Mouse (Mus musculus) CH12.LX (cell line): ENCODE results near the gene Myo1h. TPM values are rescaled to one million over a fixed set of nuclear protein-coding genes. Genes with fewer than 3 reads are reported as not detected.

ENCODE experiments used
- DNase-seq: peaks from one replicate; pipeline ENCODE4 v3.0.0-alpha.2; 2013; ENCODE audit errors: extremely low read depth
- H3K27ac ChIP-seq: 2 replicates; pipeline ENCODE4 v1.5.1; 2012; ENCODE audit warnings: low read depth, mild to moderate bottlenecking, control low read depth, moderate library complexity; ENCODE audit not compliant: insufficient read depth
- H3K27me3 ChIP-seq: replicated peaks from 2 replicates; pipeline ENCODE3; 2012; ENCODE audit warnings: inconsistent platforms
- H3K36me3 ChIP-seq, 2 experiments: replicated peaks in 1 of 2; 2 replicates each; pipeline versions ENCODE3 to v1.6.1; 2012; ENCODE audit warnings: inconsistent platforms in 1 of 2, low read length in 1 of 2, mild to moderate bottlenecking in 1 of 2, mixed read lengths in 1 of 2, moderate library complexity in 1 of 2; ENCODE audit not compliant: control insufficient read depth in 1 of 2, insufficient read depth in 1 of 2
- H3K4me1 ChIP-seq, 2 experiments: 2 replicates each; pipeline ENCODE4 v1.6.1; 2012; ENCODE audit warnings: inconsistent platforms in 1 of 2, moderate library complexity in 1 of 2; ENCODE audit not compliant: insufficient read depth in 2 of 2, control insufficient read depth in 1 of 2
- H3K4me2 ChIP-seq: 2 replicates; pipeline ENCODE4 v1.6.1; 2012; ENCODE audit warnings: low read depth, mild to moderate bottlenecking, control low read depth; ENCODE audit not compliant: poor library complexity, insufficient read depth, severe bottlenecking
- H3K4me3 ChIP-seq, 3 experiments: fragments of 150-350 bp in 1 of 3; sonication (generic) in 1 of 3; replicated peaks in 1 of 3; 2 replicates each; pipeline versions ENCODE3 to v1.5.1; 2011 to 2012; ENCODE audit warnings: low read depth in 2 of 3, low read length in 2 of 3, mild to moderate bottlenecking in 2 of 3, moderate library complexity in 2 of 3, control low read depth in 1 of 3, improper control_type of control experiment in 1 of 3, inconsistent platforms in 1 of 3, mixed read lengths in 1 of 3; ENCODE audit not compliant: poor library complexity in 1 of 3
- H3K79me2 ChIP-seq: replicated peaks from 2 replicates; pipeline ENCODE4 v1.6.1; 2012; ENCODE audit warnings: mild to moderate bottlenecking, moderate library complexity; ENCODE audit not compliant: control insufficient read depth, poor library complexity, insufficient read depth, severe bottlenecking; ENCODE audit errors: extremely low read depth
- H3K9ac ChIP-seq: 2 replicates; pipeline ENCODE4 v1.6.1; 2012; ENCODE audit warnings: low read depth, mild to moderate bottlenecking, control low read depth, moderate library complexity; ENCODE audit not compliant: insufficient read depth
- H3K9me3 ChIP-seq: replicated peaks from 2 replicates; pipeline ENCODE3; 2012; ENCODE audit warnings: low read length, inconsistent platforms, mixed read lengths
- CHD2 ChIP-seq: IDR thresholded peaks from 2 replicates; pipeline ENCODE4 v1.6.1; 2011; ENCODE audit warnings: low read length, improper control_type of control experiment
- CTCF ChIP-seq, 2 experiments: IDR thresholded peaks in 1 of 2; conservative IDR thresholded peaks in 1 of 2; 2 replicates each; pipeline ENCODE4 v1.5.1; 2011 to 2012; ENCODE audit warnings: low read depth in 2 of 2, low read length in 2 of 2, improper control_type of control experiment in 1 of 2, inconsistent platforms in 1 of 2, mild to moderate bottlenecking in 1 of 2, moderate library complexity in 1 of 2
- E2F4 ChIP-seq: IDR thresholded peaks from 2 replicates; pipeline ENCODE4 v1.6.1; 2011; ENCODE audit warnings: low read depth, low read length, improper control_type of control experiment; ENCODE audit not compliant: insufficient replicate concordance
- ETS1 ChIP-seq: conservative IDR thresholded peaks from 2 replicates; pipeline ENCODE4 v1.6.1; 2012; ENCODE audit warnings: low read depth, mild to moderate bottlenecking, inconsistent platforms, low read length, improper control_type of control experiment, moderate library complexity
- GABPA ChIP-seq: IDR thresholded peaks from 2 replicates; pipeline ENCODE4 v1.6.1; 2012; ENCODE audit warnings: low read depth, low read length, improper control_type of control experiment, inconsistent platforms; ENCODE audit not compliant: insufficient replicate concordance
- HCFC1 ChIP-seq: IDR thresholded peaks from 2 replicates; pipeline ENCODE4 v1.6.1; 2012; ENCODE audit warnings: low read depth, mild to moderate bottlenecking, inconsistent platforms, low read length, improper control_type of control experiment
- IRF4 ChIP-seq: IDR thresholded peaks from 2 replicates; pipeline ENCODE4 v1.6.1; 2014; ENCODE audit warnings: low read depth, mild to moderate bottlenecking, inconsistent platforms, low read length, improper control_type of control experiment
- JUN ChIP-seq: IDR thresholded peaks from 2 replicates; pipeline ENCODE4 v1.6.1; 2011; ENCODE audit warnings: low read depth, mild to moderate bottlenecking, low read length, improper control_type of control experiment, moderate library complexity; ENCODE audit not compliant: insufficient read depth
- KAT2A ChIP-seq: IDR thresholded peaks from 2 replicates; pipeline ENCODE4 v1.6.1; 2012; ENCODE audit warnings: low read length, improper control_type of control experiment, inconsistent platforms; ENCODE audit not compliant: insufficient replicate concordance
- MAZ ChIP-seq: IDR thresholded peaks from 2 replicates; pipeline ENCODE4 v1.6.1; 2012; ENCODE audit warnings: low read depth, mild to moderate bottlenecking, inconsistent platforms, low read length, improper control_type of control experiment, moderate library complexity
- MEF2A ChIP-seq: IDR thresholded peaks from 2 replicates; pipeline ENCODE4 v1.6.1; 2014; ENCODE audit warnings: low read depth, mild to moderate bottlenecking, inconsistent platforms, low read length, improper control_type of control experiment, borderline replicate concordance
- MXI1 ChIP-seq: IDR thresholded peaks from 2 replicates; pipeline ENCODE4 v1.6.1; 2011; ENCODE audit warnings: mild to moderate bottlenecking, low read depth, low read length, improper control_type of control experiment
- NELFE ChIP-seq: IDR thresholded peaks from 2 replicates; pipeline ENCODE4 v1.6.1; 2011; ENCODE audit warnings: low read depth, low read length, improper control_type of control experiment
- NRF1 ChIP-seq: IDR thresholded peaks from 2 replicates; pipeline ENCODE4 v1.6.1; 2014; ENCODE audit warnings: low read depth, mild to moderate bottlenecking, inconsistent platforms, low read length, improper control_type of control experiment, moderate library complexity
- POLR2A ChIP-seq: IDR thresholded peaks from 2 replicates; pipeline ENCODE4 v1.6.1; 2011; ENCODE audit warnings: low read depth, mild to moderate bottlenecking, improper control_type of control experiment, low read length
- POLR2AphosphoS2 ChIP-seq: IDR thresholded peaks from 2 replicates; pipeline ENCODE4 v1.6.1; 2011; ENCODE audit warnings: low read depth, low read length, improper control_type of control experiment
- RAD21 ChIP-seq: IDR thresholded peaks from 2 replicates; pipeline ENCODE4 v1.6.1; 2011; ENCODE audit warnings: low read depth, mild to moderate bottlenecking, low read length, improper control_type of control experiment, moderate library complexity
- RCOR1 ChIP-seq: conservative IDR thresholded peaks from 2 replicates; pipeline ENCODE4 v1.6.1; 2012; ENCODE audit warnings: low read depth, mild to moderate bottlenecking, inconsistent platforms, low read length, improper control_type of control experiment
- SIN3A ChIP-seq: IDR thresholded peaks from 2 replicates; pipeline ENCODE4 v1.6.1; 2012; ENCODE audit warnings: low read length, improper control_type of control experiment, inconsistent platforms
- SMC3 ChIP-seq: IDR thresholded peaks from 2 replicates; pipeline ENCODE4 v1.6.1; 2011; ENCODE audit warnings: low read depth, low read length, improper control_type of control experiment
- TBP ChIP-seq: conservative IDR thresholded peaks from 2 replicates; pipeline ENCODE4 v1.6.1; 2011; ENCODE audit warnings: low read depth, low read length, improper control_type of control experiment
- TCF12 ChIP-seq: IDR thresholded peaks from 2 replicates; pipeline ENCODE4 v1.6.1; 2014; ENCODE audit warnings: low read depth, mild to moderate bottlenecking, inconsistent platforms, low read length, improper control_type of control experiment
- UBTF ChIP-seq: IDR thresholded peaks from 2 replicates; pipeline ENCODE4 v1.6.1; 2012; ENCODE audit warnings: low read depth, mild to moderate bottlenecking, inconsistent platforms, low read length, improper control_type of control experiment, moderate library complexity
- USF1 ChIP-seq: IDR thresholded peaks from 2 replicates; pipeline ENCODE4 v1.6.1; 2014; ENCODE audit warnings: low read depth, mild to moderate bottlenecking, inconsistent platforms, low read length, improper control_type of control experiment
- ZC3H11A ChIP-seq: IDR thresholded peaks from 2 replicates; pipeline ENCODE4 v1.6.1; 2012; ENCODE audit warnings: low read depth, mild to moderate bottlenecking, inconsistent platforms, low read length, improper control_type of control experiment
- ZMIZ1 ChIP-seq: IDR thresholded peaks from 2 replicates; pipeline ENCODE4 v1.6.1; 2012; ENCODE audit warnings: low read depth, mild to moderate bottlenecking, inconsistent platforms, low read length, improper control_type of control experiment
- dilution Hi-C: fragments of 300-500 bp; cut with MboI; formaldehyde crosslinking; loops from 2 replicates; pipeline ENCODE4 v1.14.3; 2020; ENCODE audit warnings: low sequenced_read_pairs; ENCODE audit not compliant: extremely low pct_unique_long_range_greater_than_20kb, extremely low pct_ligation_motif_present
- in situ Hi-C: fragments of 300-500 bp; cut with MboI; formaldehyde crosslinking; loops from 3 replicates; pipeline ENCODE4 v1.14.3; 2019; ENCODE audit warnings: low sequenced_read_pairs, low pct_ligation_motif_present, low pct_unique_long_range_greater_than_20kb, mixed read lengths
- polyA plus RNA-seq: library from polyadenylated mRNA; unstranded; fragments of >175 nt; gene quantifications from 2 replicates; pipeline ENCODE4 v1.2.1, GENCODE M21; 2012; ENCODE audit warnings: low read depth; ENCODE audit not compliant: insufficient read length
- total RNA-seq, 2 experiments: library from RNA; depleted of rRNA; stranded (reverse); fragments of 300-350 nt in 1 of 2; fragments of >200 nt in 1 of 2; gene quantifications; 2 replicates each; pipeline ENCODE4 v1.2.3; 2012 to 2014

Myo1h gene
- total and polyA plus RNA-seq, 3 experiments: 1.1 to 4.4 (median 1.8) TPM

GRCm38 (mm10) chr5:114379763-114380162, 90.8 kb downstream of the Myo1h start:
- DNase-seq: peak; percentile 27
- peak overlapping the region; percentile 59 for H3K9ac ChIP-seq
- no peaks in the 10 kb centered on the region for H3K27me3 ChIP-seq
- H3K4me2 ChIP-seq: peak overlapping the region; percentile 48
- dilution Hi-C loops (no loop called here), in situ Hi-C loops (loop anchor here (5.0 kb wide), 1 partner anchor 57 kb away; no protein-coding TSS in a partner anchor)
- H3K4me3 ChIP-seq: peak overlapping the region; percentile 70 to 97 (median 92)
- H3K27ac ChIP-seq: no peak overlapping the region
- H3K9me3 ChIP-seq: no peaks in the 10 kb centered on the region
- H3K4me1 ChIP-seq: peaks cover 4 to 32% of the 10 kb centered on the region in 2 experiments
- H3K79me2 ChIP-seq: peaks cover 22% of the 10 kb centered on the region
- peaks cover 7 to 44% of the 10 kb centered on the region in 2 experiments for H3K36me3 ChIP-seq
- TF ChIP-seq ETS1 (peak; percentile 52), SIN3A (no peak)

- H3K27ac ChIP-seq: 0 out of 2 replicates have a peak within 1 kb of the TSS, but pooled peaks have one; percentile 21
- dilution Hi-C loops (no loop called here), in situ Hi-C loops (loop anchor here (5.0 kb wide), 1 partner anchor 58 kb away; no protein-coding TSS in a partner anchor)
- peaks cover 11 to 43% of the 10 kb centered on the region in 2 experiments for H3K36me3 ChIP-seq
- H3K4me1 ChIP-seq: peaks cover 4 to 32% of the 10 kb centered on the region in 2 experiments
- TF ChIP-seq ZMIZ1 (0 out of 2 replicates have a peak, but pooled peaks have one; percentile 53), POLR2A (peak; percentile 88), NELFE (peak; percentile 73), ZC3H11A (no peak), E2F4 (no peak), USF1 (no peak), MAZ (peak; percentile 79; the same call in 1 of the 2 replicates), CTCF (conservative IDR thresholded peaks at IDR 0.05 in 1 of 2, IDR thresholded peaks at IDR 0.05 in 1 of 2; ENCODE audit: low read depth in 2 of 2, low read length in 2 of 2) (no peak), MEF2A (0 out of 2 replicates have a peak, but pooled peaks have one; percentile 13), CHD2 (0 out of 2 replicates have a peak, but pooled peaks have one; percentile 55), SIN3A (no peak; the same call in none of the 2 replicates), TCF12 (peak; percentile 96), GABPA (no peak), UBTF (peak; percentile 34; the same call in 1 of the 2 replicates), HCFC1 (peak; percentile 83), NRF1 (0 out of 2 replicates have a peak, but pooled peaks have one; percentile 24), KAT2A (peak; percentile 46; the same call in 1 of the 2 replicates), MXI1 (peak; percentile 48; the same call in 1 of the 2 replicates), JUN (no peak), RCOR1 (no peak), TBP (peak; percentile 94), POLR2AphosphoS2 (0 out of 2 replicates have a peak, but pooled peaks have one; percentile 35), IRF4 (no peak), RAD21 (no peak), SMC3 (no peak)
- no peaks in the 10 kb centered on the region for H3K27me3 ChIP-seq
- DNase-seq: peak; percentile 87
- no peaks in the 10 kb centered on the region for H3K9me3 ChIP-seq
- H3K9ac ChIP-seq: peak within 1 kb of the TSS; percentile 81
- H3K4me3 ChIP-seq: peak within 1 kb of the TSS; percentile 92 to 97 (median 93)
- peaks cover 22% of the 10 kb centered on the region for H3K79me2 ChIP-seq
- H3K4me2 ChIP-seq: peak within 1 kb of the TSS; percentile 83
These were observed 91.4 kb downstream of the Myo1h start, which contains the start of the genes Kctd10 and Ube3b for GRCm38 (mm10) chr5:114380209-114381012. Gene Kctd10 (minus strand): TSS chr5:114380508. Gene Ube3b (plus strand): TSS chr5:114380607.
